Mouse (Mus musculus) WW6 (cell line): ENCODE results near the gene Rasgrf1.

Experiments used
- DNase-seq: peaks from one replicate; pipeline ENCODE4 v3.0.0-alpha.2; 2013; ENCODE audit warnings: low read depth, low spot score

Gene Rasgrf1

DNA sequence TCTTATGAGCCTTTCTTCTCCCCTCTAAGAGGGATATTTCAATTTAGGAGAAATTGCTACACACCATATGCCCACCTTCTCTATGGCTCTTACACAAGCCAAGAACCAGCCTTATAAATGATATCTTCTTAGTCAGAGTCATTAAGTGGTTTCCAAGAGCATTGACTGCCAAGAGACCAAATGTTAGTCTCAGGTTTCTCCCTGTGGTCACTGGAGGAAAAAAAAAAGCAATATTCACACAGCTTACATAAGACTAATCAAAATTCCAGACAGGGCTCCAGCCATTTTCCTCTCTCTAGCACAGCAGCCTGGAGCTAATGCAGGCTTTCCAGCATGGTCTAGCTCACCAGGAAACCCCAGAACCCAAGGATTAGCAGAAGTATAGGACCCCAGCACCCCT is 3.1 kb upstream of the Rasgrf1 start:
- DNase-seq = no peak

GRCm38 (mm10) chr9:89907941-89908340 is 1.8 kb upstream of the Rasgrf1 start:
- no peak for DNase-seq

DNA sequence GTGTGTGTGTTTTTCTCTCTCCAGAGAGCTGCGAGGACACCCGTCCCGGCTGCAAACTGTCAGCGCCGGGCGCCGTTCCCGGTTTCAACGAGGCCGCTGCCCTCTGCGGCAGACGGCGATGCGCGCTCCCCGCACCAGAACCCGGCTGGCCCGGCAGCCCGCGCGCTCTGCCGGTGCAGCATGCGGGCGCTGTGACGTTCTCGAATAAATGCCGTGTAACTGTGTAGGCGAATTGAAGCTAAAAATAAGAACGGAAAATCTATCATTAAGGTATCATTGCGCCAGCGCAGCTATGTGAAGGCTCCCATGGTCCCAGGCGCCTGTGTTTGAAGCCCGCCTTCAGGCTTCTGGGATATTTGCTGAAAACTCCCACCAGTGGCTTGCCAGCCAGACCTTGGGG is 1.1 kb upstream of the Rasgrf1 start:
- no peak for DNase-seq

DNA sequence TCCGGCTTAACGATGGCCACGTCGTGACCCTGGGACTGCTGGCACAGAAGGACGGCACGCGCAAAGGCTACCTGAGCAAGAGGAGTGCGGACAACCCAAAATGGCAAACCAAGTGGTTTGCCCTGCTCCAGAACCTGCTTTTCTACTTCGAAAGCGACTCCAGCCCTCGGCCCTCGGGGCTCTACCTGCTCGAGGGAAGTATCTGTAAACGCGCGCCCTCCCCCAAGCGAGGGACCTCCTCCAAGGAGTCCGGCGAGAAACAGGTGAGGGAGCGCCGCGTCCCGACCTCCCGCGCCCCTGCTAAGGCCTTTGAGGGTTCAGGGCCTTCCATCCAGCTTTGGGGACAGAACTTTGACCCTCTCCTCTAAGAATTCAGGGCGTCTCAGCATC is 298 bp downstream of the Rasgrf1 start:
- DNase-seq = no peak

- DNase-seq = no peak
Observed at GRCm38 (mm10) chr9:89910741-89911444, 1.2 kb downstream of the Rasgrf1 start.

GRCm38 (mm10) chr9:89911891-89912549 is 2.3 kb downstream of the Rasgrf1 start:
- DNase-seq = no peak

GRCm38 (mm10) chr9:89913135-89913534 is 3.4 kb downstream of the Rasgrf1 start:
- DNase-seq = no peak

- no peak for DNase-seq
Observed at GRCm38 (mm10) chr9:89916471-89916870, 6.8 kb downstream of the Rasgrf1 start.

- no peak for DNase-seq
Observed at GRCm38 (mm10) chr9:89917431-89917830, 7.7 kb downstream of the Rasgrf1 start.

DNA sequence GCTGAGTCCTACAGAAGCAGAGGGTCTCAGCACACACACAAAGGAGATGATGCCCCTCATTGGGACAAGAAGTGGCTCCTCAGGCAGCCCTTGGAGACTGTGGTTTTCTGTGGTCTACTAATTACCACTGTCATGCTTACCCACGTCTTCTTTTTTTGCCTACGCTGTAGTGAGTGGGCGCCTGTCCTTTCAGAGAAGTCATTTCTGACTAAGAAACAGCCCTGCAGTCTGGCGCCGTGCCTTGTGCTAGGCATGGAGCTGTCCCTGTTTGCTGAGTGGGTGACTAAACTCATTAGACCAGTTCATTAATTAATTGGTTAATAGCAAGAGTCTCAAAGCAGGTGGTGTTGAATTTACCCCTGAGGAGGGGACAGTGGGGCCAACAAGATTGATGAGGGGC is 9.1 kb downstream of the Rasgrf1 start:
- DNase-seq = no peak

DNA sequence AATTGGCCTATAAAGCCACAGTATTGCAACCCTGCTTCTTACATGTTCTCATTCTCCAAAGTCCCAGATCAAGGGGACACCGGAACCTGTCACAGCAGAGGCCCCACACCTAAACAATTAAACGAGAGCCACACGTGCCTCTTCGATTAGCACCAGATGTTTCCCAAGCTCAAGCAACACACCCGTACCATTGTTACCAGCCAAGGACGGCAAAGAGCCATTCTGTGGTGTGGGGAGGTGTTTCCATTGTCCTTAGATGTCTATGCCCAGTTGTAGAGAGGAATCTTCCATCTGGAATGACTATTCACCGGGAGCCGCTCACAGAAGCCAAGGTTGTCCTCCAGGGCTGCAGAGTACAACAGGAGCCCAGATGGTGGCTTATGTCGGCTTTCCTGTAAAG is 11.4 kb downstream of the Rasgrf1 start:
- no peak for DNase-seq

DNA sequence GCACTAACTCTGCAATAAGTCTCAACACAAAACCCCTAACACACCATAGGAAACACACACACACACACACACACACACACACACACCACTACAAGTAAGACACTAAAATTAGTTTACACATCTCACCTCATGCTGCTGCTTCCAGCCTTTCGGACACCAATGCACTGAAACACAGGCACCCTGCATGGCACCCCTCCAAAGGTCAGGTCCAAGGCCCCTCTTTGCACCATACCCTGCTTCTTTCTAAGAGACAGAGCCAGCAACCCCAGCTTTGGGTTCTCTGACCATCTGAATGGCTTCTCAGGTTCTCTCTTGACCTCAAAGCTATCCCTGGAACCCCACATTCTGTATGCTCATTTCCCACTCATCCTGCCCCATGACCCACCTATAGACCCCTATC is 13.0 kb downstream of the Rasgrf1 start:
- no peak for DNase-seq

- DNase-seq = no peak
Observed at GRCm38 (mm10) chr9:89924836-89925235, 15.1 kb downstream of the Rasgrf1 start.

GRCm38 (mm10) chr9:89928497-89928896 is 18.8 kb downstream of the Rasgrf1 start:
- no peak for DNase-seq

DNA sequence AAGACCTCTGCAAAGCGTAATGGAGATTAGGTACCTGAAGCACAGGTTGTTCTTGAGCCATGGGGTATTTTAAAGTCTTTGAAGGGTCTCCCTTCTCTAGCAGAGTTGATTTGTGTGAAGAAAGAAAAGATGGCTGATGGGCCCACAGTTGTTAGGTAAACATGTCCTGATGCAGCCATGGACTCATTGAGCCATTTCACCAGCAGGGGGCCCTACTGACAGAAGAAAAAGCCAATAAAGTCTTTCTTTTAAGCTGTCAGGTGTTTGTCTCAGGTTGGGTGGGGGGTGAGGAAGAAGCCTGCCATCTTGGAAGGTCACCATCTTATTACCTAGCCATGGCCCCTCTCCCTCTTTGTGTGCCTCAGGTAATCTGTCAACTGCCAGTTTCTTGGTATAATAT is 30.7 kb downstream of the Rasgrf1 start:
- DNase-seq = no peak

- DNase-seq = no peak
Observed at GRCm38 (mm10) chr9:89946830-89947229, 37.1 kb downstream of the Rasgrf1 start.

DNA sequence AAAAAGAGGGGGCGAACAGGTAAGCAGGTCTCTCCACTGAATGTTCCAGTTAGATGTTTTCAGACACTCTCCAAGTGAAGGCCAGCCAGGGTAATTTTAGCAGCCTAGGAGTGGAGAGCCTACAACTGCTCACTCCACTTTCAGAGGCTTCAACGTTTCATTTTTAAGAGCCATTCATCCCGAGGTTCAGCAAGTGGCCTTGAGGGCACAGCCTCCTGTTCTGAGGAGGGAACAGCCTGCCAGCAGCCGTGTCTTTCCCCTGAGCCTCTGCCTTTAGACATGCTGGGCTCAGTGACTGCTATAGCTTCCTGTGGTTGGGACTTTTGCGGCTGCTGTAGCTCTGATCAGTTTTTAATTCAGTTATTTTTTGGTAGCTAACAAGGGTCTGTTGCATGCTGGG is 38.9 kb downstream of the Rasgrf1 start:
- DNase-seq = no peak

- DNase-seq = no peak
Observed at GRCm38 (mm10) chr9:89953596-89954215, 44.0 kb downstream of the Rasgrf1 start.

- DNase-seq = no peak
Observed at GRCm38 (mm10) chr9:89954860-89955479, 45.3 kb downstream of the Rasgrf1 start.

DNA sequence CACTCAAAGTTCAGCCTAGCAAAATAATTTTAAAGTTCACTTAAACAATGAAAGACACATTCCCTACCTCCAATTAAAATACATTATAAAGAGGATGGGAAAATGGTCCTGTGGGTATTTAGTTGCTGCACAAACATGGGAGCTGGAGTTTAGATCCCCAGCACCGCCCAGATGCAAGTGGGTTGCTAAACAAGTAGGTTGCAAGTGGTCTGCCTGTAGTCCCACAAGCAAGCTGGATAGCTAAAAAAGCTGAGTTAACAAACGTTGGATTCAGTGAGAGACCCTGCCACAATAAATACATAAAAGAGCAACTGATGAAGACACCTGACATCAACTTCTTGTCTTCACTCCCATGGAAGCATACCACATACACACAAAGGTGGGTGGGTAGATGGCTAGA is 49.3 kb downstream of the Rasgrf1 start:
- DNase-seq = no peak

- DNase-seq = no peak
Observed at GRCm38 (mm10) chr9:89964091-89964490, 54.4 kb downstream of the Rasgrf1 start.

GRCm38 (mm10) chr9:89967716-89968115 is 58.0 kb downstream of the Rasgrf1 start:
- no peak for DNase-seq
